Mouse (Mus musculus) urinary bladder, postnatal 10 days (tissue): Measurements from ENCODE around the gene Kif6.

Experiments
- DNase-seq: peaks from one replicate; pipeline ENCODE4 v3.0.0; 2022; ENCODE audit warnings: low spot score

The Kif6 gene

DNA sequence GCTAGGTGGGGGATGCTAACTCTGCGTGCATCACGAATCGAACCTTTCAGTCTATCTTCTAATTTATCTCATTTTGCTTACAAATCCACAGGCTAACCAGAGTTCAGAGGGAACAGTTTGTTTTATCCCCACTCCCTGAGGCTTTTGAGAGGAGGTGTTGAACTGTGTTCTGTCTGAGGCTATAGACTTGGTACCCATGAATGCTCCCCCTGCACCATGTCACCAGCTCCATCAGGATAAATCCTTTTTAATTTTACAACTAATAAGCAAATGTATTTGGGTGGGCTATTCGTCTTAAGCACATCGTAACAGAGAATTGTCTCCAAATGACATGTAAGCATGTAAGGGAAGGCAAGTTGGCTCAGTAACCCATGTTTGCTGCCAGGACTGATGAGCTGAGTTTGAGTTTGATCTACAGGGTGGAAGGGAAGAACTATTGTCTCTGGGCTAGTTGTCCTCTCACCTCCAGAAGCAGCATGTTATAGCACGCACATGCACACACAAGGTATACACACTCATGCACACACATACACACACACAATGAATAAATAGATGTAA is 122.4 kb downstream of the Kif6 start:
- no peak for DNase-seq

DNA sequence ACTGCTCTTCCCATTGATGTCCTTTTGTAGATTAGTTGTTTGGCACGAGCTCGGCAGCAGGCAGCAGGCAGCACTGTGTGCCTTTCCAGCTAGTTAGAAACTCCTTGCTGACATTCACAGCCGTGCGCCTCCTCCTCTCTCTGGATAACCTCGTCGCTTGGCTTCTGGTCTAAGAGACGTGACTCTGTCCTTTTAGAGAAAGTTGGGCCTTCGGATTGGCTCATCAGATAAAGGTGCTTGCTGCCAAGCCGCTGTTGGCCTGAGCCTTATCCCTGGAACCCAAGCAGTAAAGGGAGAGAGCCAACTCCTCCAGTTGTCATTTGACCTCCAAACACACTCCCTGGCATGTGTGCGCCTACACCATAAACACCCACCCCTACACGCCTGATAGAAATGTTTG is 123.4 kb downstream of the Kif6 start:
- no peak for DNase-seq

DNA sequence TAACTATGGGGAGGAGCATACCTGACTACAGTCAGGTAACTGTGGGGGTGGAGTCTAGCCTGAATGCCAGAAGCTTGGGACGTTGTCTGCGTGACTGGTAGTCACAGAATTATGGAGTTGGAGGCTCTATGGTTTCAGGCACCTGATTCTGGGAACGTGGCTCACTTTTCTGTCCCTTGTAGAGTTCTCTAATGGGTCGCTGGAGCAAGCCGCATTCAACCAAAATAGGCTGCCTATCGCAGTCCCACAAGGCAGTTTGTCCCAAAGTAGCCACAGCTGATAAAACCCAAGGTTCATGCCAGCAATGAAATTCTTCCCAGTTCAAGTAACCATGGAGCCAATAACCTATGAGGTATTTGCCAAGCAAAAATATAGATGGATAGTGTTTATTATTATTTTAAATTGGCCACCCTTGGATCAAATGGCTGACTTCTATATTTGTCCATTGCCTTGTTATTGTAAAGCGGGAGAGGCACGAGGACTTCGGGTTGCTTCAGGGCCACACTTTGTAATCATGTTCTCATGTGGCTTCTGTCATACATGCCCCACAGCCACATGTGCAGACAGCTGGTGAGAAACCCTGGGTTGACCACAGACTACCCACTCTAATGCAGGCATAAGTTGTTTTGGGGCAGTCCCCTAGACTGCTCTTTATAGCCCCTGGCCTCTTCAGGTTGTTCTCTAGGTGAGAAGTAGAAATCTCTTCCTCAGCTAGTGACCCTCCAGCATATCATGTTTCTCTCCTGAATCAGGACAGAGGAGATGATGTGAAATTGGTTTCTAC is 125.2 kb downstream of the Kif6 start:
- DNase-seq: no peak

DNA sequence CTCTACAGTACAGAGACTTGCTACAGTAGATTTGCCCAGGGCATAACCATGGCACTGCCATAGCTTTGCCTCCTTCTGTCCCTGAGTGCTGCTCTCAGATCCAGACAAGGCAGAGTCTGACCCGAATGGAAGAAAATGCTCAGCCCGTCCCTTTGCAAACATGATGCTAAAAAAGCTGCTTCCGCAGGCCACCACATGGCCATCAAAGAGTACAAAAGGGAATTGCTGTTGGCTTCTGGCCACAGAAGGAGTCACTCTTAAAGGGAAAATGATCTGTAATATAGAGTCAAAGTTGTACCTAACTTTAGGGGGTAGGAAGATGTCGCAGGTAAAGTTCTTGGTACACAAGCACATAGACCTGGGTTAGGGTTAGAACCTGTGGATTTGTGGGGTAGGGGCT is 126.2 kb downstream of the Kif6 start:
- no peak for DNase-seq

DNA sequence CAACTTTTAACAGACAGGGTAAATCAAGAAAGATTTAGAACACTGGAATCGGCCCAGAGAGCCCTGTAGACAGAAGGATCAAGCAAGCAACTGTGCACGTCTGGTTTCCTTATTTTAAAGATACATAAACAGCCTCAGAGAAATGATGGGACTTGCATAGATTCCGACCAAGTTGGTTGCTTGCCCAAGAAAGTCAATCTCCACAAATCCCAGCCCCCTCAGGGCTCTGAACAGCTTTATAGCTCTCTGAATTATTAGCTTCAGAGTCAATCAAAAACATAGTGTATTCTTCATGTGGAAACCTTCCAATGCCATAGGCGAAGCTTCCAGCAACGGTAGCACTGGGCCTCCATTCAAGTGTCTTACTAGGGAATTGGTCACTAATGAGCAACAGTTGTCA is 127.0 kb downstream of the Kif6 start:
- no peak for DNase-seq

DNA sequence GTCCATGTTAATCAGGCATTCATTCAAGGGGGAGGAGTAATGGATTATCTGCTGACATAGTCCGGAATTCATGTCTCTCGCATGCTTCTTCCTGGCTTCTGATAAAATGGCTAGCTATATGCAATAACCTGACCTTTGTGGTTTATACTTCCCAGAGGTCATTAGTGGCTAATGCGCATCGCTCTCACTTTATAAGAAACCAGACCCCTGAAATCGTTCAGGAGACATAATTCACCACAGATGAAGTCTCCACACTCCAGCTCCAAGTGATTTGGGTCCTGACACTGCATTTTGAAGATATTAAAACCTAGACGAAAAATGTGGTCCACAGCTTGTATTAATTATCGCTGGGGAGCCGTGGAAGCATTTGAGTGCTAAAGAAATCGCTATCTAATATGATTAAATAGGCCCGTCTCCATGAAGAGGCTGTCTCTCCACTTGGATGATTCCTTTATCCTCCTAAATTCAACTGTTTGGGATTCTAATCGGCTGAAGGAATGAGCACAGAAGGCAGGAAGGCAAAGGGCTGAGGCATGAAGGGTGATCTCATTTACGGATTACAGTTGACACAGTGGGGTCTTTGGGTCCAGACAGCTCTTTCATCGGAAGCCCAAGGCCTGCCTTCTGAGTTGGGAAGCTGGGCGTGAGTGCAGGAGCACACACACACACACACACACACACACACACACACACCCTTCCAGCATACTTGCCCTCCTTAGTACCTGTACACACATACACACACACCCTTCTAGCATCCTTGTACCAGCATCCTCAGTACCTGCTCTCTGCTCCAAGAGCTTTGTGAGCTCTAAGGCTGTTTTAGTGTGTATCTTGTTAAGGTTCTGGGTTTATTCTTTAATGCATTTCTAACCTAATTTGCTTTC is 128.9 kb downstream of the Kif6 start:
- DNase-seq: no peak

DNA sequence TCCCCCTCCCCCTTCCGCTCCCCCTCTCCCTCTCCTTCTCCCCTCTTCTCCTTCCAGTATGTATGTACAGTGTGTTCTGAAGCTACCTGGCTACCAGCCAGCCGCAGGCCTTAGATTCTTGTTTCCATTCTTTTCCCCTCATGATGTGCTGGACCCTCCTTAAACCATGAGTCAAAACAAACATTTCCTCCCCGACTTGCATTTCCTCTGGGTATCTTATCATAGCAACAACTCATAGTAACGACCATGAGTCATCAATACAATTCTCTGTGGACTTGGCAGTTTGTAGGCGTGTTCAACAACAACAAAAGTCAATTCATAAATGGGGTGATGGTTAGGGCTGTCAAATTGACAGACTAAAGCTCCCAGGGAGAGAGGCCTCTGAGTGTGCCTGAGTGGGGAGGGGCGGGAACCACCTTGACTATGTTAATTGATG is 136.0 kb downstream of the Kif6 start:
- DNase-seq: no peak

DNA sequence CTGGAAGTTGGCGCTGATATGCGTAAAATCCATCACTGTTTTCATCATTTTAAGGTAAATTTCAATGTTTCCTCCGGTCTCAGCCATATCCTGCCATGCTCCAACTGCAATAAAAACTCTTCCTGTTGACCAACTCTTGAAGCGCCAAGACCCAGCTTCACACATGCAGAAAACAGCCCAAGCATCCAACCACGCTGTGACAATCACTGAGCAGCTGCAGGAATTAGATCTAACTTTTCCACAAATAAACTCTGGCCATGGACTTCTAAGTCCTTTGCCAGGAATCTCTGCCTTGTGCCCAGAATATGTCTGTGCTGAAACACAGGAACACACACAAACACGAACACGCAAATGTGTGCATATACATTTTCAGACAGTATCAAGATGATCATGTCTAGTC is 138.9 kb downstream of the Kif6 start:
- no peak for DNase-seq

DNA sequence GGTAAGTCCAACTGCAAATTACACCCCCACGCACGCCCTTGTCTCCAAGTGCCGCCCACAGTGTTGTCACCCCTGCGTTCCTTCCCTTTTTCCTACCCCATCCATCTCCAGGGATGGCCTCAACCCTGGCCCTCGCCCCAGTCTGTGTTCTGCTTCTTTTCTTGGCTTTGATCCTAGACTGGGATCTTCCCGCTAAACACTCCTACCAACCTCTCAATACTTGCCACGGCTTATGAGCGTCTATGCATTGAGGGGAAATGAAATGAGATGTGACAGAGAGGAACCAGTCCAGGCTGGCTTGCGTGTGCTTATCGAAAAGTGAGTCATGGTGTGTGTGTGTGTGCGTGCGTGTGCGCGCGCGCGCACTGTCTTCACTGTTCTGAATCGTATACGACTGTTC is 141.9 kb downstream of the Kif6 start:
- no peak for DNase-seq

DNA sequence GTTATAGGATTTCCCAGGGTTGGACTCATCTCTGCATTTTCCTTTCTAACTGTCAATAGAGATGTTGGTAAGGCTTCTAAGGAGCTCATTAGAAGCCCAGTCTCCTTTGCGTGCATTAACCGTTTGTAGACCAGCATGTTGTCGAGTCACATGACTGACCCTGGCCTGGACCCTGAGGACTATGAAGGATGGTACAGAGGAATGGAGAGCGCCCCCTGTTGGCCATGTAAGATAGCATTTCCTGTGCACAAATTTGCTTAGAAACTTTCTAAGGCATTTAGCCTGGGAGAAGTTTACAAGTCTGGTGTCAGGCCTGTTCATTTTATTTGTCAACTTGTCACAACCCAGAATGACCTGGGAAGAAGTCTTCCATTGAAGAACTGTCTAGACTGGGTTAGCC is 144.1 kb downstream of the Kif6 start:
- DNase-seq: no peak

DNA sequence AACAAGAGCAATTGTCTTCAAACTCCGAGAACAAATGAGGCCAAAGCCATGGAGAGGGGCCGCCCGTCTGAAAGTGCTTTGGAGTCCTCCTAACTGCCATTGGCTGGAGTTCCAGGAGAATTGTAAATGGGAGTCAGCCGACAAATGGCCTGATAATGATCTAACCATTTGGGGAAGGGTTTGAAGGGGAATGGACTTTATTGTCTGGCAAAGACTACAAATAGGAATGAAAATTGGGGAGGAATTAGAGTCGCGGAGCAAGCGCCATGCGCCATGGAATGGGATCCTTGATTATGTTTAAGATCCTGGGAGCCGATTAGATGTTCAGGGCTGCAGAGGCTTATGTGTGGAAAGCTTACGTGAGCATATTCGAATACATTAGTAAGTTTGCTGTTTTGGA is 146.3 kb downstream of the Kif6 start:
- no peak for DNase-seq

DNA sequence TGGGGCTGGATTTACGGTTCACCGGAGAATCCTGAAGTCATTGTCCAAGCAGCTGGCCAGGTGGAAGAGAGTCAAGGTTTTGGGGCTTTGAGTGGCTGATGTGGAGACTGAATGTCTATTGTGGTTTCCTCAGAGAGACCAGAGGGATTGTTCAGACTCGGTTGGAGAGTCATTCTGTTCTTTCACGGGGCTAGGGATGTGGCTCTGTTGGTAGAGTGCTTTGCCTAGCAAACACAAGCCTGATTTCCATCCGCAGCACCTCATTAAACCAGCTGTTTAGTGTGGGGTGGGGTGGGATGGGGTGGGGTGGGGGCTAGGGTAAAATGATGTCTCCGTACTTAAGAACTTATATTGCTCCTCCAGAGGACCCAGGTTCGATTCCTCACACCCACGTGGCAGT is 146.9 kb downstream of the Kif6 start:
- DNase-seq: no peak

DNA sequence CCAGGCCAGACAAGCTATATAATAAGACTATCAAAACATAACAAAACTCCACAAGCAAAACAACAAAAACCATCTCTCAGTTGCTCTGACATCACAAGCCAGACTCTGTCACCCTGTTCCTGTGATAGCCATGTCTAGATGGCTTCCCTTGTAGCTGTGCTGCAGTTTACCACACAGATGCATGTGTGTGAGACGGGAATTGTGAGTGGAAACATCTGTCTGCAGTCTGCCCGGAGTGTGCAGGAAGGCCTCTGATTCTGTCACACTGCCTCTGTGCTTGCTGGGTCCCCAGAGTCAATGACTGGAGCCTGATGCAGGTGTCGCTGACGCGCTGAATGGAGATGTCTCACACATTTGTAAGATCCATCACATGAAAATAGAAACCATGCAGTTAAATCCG is 150.0 kb downstream of the Kif6 start:
- no peak for DNase-seq

DNA sequence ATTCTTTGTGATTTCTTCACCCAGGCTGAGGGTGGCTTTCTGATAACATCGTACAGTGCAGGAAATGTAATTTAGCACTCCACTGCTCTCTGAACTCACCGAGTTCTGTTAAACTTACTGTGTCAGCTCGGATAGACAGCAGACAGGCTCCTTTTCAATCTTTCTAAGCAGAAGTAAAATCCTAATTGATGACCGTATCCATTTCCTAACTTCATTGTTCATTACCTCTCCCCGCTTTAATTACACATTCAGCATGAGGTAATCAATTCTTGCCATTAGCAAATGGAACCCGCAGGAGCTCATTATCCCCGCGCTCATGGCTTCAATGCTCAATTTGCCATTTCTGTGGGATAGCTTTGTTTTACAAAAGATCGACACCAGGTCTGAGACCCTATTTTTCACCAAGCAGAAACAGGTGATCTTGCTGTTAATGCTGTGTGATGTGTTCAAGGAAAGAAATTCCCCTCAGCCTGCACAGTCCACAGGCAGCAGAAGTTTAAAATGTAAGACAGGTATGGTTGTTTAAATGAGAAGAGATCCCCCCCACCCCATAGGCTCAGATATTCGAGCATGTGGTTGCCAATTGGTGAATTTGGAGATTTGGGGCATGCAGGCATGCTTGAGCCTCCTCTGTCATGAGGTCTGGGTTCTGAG is 152.9 kb downstream of the Kif6 start:
- DNase-seq: no peak

DNA sequence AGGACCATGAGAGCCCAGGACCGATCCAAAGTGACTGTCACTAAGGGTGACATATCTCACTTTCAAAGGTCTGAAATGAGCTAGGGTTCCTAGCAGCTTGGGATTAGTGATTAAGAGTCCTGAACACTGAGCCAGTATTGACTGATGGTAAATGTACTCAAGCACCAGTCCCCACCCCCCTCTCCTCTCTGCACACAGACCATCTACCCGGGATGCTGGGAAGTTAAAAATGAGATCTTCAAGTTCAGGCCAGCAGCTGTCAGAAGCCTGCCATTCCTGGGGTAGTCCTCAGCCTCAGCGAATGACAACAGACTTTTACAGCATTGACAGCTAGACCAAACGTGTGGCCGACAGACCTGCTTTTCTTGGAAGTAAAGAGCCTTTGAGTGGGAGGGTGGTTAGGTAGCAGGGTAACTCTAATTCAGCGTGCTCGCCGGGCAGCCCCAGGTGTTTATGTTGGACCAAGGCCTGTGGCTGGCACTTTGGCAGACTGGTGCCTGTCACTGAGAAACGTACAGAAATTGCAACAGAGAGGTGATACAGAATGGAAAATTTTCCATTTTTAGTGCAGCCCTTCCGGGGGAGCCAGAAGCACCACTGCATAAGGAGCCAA is 156.9 kb downstream of the Kif6 start:
- no peak for DNase-seq

DNA sequence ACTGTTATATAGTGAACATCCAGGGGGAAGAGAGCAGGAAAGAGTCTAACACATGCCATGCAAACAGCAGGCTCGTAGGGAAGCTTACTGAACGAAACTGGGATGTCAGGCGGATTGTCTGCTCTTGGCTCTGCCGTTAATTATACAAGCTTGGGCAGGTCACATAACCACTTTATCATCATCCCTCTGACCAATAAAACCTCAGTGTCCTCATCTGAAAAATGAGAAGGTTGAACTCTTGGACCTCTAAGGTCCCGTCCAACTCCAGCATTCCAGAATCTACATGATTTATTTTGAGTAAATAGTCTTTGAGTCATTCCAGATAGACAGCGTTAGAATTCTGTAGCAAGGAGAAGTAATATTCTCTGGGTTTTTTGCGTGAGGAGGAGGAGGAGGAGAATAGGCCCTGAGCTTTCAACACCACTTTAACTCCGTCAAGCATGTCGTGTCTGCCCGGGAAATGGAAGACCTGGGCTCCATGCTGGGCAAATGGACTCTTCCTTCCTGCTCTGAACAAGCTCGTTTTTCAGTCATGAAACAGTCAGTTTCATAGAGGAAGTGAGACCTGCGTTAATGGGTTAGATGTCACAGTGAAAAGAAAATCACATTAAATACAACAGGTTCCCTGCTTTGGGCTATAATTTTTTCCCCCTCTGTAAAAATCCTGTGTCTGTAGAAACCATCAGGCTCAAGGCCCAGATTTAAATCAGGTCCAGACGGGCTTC is 162.3 kb downstream of the Kif6 start:
- no peak for DNase-seq

DNA sequence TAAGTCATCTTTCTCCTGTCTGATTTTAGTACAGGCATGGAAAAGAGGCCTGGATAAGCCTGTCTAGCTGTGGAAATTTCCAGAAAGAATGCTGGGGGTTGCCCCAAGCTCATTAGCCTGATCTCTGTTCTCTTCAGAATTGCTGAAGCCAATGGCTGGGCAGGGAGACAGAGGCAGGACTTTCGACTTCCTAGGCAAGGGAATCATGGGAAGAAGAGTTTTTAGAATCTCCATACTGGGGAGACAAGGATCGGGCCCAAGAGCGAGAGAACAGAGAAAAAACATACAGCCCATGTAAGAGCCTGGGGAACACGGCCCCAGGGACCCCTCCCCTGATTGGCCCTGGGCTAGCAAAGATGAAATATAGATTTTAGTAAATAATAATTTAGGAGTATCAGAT is 164.1 kb downstream of the Kif6 start:
- no peak for DNase-seq

DNA sequence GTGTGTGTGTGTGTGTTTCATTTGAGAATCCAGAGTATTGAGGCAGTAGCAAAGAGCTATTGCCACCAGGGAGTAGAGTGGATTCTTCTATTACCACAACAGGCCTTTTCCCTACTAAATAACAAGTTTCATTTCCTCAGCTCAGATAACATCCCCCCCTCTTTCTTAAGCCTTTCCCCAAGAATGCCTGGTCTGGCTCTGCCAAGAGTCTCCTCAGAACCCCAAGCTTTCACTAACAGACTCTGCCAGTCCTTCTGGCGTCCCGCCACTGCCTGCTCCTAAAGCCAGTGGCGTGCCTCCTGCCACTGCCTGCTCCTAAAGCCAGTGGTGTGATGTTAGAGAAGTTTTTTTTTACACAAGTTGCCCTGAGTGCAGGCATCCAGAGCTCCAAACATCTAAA is 164.6 kb downstream of the Kif6 start:
- no peak for DNase-seq

DNA sequence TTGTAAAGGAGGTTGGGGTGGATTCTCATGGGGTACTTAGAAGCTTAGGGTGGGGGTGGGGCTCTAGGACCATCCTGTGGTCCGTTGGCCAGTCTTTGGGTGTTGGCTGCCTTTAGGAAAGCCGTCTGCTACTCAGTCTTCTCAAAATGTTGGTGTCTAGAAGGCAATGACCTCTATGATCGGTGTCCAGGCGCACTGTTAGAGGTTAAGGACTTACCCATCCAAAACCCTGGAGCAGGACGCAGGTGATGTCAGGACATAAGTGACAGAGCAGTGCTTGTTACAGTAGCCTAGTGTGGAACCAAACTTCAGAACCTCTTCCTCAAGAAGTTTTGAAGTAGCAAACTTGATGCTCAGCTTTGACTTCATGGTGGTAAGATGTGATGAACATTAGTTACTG is 170.9 kb downstream of the Kif6 start:
- no peak for DNase-seq

DNA sequence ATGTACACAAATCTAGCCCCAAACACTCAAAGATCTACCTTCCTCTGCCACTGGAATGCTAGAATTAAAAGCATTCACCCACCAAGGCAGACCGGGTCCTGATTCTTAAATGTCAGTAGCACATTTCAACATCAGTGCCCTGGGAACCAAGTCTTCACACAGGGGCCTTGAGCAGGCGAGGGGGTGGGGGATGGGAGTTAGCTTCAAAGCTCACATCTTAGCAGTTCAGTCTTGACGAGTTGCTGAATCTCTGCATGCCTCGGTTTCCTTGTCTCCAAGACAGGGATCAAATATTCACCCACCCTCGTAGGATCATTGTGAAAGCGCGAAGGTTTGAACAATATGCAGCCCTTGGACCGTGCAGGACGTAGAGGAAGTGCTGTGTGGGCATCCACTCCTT is 172.4 kb downstream of the Kif6 start:
- DNase-seq: no peak

DNA sequence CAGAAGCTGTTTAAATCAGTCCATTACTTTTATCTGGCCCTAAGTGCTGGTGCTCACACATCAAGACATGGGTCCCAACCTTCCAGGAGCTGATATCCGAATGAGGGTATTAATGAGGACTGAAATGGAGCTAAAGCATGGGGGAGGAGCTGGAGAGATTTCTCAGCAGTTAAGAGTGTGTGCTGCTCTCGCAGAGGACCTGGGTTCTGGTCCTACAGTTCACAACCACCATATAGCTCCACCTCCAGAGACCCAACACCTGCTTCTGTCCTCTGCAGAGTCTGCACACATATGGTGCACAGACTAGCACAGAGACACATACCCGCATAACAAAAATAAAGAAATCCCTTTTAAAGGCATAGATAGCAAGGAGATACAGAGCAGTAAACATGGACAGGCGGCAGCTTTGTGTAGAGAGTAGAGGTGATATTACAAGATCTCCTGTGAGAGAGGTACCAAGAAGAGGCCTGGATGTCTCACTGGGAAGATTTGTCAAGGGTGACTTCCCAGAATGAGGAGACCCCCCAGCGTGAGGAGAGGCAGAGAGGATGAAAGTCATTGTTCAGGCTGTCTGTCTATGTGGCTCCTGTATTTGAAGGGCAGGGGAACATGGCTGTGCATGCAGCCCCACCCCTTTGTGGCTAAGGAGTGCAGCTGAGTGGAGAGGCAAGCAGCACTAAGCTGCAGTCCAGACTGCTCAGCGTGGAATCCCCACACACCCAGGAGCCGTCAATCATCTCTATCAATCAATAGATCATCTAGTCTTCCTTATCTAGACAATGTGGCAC is 173.4 kb downstream of the Kif6 start:
- DNase-seq: no peak
